Mouse (Mus musculus): ENCODE data around the gene Mrpl53.

Mrpl53 gene

DNA sequence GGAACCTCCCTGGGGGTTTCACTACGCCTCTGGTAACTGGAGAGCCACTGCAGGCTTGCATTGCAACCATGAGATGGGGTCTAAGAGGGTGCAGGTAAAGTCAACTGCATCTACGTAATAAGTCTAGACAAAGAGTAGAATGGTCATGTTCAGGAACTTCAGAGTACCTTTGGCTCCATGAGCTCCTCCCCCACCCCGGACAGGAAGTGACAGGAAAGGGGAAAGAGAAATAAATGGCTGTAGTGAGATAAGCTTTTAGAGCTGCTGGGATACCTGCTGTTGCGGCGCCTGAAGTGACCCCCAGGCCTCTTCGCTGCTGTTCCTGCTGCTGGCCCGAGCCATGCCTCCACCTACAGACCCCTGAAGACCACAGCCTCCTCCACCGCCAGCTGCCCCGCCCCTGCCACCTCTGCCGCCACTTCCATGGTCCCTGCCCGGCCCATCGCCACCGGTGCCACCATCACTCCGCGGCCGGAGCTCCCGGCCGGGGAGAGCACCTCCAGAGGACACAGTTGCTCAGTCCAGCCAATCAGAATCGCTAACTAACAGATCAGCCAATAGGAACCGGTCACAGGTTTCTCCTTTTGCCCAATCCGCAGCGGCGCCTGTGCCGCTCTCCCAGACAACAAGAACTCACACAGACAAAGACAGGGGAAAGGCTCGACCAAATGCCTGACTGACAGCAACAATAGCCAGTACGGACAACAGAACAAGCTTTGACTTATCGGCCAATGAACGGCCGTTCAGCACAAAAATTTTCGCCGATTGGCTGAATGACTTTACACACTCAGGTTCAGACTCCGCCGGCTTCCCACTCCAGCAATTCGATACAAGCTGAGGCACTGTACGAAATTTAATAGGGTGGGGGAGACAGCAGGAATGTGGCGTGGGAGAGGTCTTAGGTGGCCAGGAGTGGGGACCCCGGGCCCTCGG, 12.4 kb downstream of the Mrpl53 start, which contains the start of gene Wbp1:
TSS of gene Wbp1 (minus strand) at position 630 of the 933 bp plus-strand sequence.
- in situ Hi-C loops (cut with MboI, MseI), result no loop called here

DNA sequence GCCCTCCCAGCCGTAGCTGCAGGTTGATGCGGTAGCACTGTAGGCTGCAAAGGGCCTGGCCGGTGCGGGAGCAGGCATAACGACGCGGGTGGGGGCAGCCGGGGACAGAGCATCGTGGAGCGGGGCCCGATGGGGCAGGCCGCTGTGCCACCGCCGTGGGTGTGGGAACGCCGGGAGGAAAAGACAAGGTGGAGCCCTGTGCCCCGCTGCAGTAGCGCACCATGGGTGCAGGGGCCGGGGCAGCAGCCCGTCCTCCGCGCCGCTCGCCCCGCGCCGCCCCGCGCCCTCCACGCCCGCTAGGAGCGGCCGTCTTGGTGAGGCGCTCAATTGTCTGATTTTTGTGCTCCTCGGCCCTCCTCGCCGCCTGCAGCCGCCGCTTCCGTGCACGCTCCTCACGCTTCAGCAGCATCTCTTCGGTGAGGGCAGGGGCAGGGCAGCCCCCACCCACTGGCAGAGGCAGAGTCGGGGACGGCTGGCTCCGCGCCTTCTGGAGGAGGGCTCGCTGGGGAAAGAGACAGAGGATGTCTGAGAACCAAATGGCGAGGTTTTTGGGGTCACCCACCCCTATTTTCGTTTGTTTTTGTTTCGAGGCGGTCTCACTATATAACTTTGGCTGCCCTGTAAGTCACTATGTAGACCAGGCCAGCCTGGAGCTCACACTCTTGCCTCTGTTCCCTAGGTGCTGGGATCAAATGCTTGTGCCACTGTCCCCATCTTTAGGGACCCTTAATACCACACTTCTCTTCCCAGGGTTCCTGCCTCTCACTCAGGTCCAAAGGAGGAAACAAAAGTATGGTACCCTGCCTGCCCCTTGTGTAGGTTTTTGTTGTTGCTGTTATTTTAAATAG, 13.2 kb downstream of the Mrpl53 start:
- in situ Hi-C loops (cut with MboI, MseI), result no loop called here

DNA sequence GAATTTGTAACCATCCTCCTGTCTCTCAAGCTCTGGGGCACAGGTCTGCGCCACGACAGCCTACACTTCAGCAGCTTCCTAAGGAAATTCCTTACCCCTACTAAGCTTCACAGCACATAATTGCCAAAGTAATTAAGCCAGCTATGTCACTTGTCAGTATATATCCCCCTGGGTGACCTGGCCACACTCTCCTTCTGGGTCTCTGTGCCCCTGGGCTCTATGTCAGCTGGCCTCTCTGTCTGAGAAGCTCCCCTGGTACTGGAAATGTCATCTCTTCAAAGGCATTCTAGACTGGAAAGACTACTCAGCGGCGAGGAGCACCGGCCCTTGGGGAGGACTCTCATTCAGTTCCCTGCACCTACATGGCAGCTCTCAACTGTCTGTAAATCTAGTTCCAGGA, 14.1 kb downstream of the Mrpl53 start:
- in situ Hi-C loops (cut with MboI, MseI), result no loop called here

DNA sequence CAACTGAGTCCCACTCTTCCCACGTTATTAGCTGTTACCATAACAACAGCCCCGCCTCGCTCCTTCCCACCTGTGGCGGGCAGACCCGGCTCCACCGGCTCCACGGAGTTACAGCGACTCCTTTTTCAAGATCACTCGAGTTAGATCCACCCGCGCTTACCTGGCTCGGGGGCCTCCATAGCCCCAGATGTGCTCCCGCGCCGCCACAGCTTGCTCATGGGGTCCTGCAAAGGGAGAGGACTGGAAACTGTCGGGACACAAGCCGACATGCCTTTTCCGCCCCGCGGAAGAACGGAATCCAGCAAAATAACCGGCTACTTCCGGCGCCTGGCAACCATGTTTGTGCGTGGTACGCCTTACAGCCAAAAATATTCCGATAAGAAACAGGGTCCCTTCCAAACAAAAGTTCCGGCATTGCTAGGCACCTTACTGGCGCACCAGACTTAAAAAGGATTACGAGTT, 16.0 kb downstream of the Mrpl53 start:
- in situ Hi-C loops (cut with MboI, MseI), result no loop called here

DNA sequence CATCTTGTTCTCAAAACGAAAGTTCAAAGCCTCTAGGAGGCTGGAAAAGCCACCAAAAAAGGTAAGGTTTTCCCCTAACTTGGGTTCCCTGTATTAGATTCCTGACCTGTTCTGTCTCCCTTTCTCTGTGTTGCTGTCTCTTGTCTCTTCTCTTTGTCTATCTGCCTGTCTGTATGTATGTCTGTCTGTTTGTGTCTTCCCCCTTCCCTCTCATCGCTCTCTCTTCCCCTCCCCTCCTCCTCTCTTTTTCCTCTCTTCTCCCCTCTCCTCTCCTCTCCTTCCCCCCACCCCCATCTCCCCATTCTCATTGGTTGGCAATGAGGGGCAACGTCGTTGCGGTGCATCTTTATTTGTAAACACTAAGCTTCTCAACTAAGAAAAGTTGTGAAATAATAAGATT, 16.5 kb downstream of the Mrpl53 start, which contains the start of gene Ino80b:
TSS of gene Ino80b (minus strand) at position 101 of the 400 bp plus-strand sequence.
- in situ Hi-C loops (cut with MboI, MseI), result no loop called here

DNA sequence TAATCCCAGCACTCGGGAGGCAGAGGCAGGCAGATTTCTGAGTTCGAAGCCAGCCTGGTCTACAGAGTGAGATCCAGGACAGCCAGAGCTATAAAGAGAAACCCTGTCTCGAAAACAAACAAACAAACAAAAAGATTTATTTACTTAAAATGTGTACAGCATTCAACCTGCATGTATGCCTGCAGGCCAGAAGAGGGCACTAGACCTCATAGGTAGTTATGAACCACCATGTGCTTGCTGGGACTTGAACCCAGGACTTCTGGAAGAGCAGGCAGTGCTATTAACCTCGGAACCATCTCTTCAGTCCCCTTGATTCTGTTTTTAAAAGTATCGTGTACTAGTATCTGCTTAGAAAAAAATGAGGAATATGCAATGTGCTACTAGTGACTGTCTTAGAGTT, 18.6 kb downstream of the Mrpl53 start:
- in situ Hi-C loops (cut with MboI, MseI), result no loop called here

DNA sequence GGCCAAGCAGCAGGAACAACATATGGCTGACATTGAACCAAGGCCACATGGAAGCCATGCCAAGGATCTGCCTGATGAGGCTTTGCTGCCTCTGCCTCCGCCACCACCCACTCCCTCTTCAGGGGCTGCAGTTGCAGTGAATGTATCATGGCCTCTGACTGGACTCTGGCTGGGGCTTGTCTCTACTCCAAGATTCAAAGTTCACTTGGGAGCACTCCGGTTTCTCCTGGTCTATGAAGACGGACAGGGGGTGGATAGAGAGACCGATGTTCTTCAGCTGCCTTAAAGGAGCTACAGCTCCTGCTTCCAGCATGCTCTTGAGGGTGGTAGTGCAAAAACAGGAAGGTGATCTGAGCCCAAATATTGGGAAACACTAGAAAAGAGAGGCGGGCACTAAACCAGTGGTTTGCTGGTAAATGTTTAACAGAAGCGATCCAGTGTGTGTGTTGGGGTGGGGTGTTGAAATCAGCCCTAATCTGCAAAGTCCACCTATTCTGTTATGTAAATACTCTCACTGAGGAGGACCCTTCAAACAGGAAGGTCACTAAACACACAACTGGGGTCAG, 22.7 kb downstream of the Mrpl53 start:
- in situ Hi-C loops (cut with MboI, MseI), result no loop called here

DNA sequence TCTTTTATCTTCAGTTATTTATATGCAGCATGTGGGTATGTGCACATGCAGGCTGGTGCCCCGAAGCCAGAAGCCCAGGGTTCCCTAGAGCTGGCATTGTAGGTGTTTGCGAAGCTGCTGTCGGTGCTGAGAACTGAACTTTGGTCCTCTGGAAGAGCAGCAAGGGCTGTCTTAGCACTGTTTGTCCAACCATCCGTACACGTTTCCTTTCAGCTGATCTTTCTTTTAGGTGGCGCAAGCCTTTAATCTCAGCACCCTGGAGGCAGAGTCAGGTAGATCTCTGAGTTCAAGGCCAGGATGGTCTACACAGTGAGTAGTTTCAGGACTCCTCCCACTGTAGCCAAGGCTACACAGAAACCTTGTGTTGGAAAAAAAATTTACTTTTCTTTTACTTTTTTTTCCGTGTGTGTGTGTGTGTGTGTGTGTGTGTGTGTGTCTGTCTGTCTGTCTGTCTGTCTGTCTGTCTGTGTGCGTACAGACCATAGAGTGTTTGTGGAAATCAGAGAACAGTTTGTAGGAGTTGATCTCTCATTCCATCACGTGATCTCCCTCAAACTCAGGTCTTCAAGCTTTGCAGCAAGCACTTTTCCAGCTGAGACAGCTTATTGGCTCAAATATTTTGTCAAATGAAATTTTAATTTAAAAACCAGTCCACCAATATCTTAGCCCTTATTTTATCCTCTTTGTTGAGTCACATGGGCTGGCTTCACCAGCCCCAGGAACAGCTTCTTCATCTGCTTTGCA, 23.5 kb downstream of the Mrpl53 start:
- in situ Hi-C loops (cut with MboI, MseI), result no loop called here

DNA sequence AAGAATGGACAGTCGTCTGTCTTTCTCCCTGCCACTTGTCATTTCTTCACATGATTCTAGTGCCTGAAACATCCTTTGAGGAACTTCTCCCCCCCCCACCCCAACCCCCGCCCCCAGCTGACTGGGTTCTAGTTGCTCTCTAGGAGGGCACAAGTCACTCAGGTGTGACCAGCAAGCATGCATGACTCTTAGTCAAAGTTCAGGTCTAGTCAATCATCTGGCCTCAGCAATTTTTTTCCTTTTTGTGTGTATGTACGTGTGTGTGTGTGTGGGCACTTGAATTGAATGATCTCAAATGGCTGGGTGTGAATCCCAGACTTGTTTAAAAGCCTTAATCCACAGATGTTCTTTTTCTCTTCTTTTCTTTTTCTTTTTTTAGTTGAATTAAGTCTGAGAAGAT, 25.4 kb downstream of the Mrpl53 start:
- in situ Hi-C loops (cut with MboI, MseI), result no loop called here

DNA sequence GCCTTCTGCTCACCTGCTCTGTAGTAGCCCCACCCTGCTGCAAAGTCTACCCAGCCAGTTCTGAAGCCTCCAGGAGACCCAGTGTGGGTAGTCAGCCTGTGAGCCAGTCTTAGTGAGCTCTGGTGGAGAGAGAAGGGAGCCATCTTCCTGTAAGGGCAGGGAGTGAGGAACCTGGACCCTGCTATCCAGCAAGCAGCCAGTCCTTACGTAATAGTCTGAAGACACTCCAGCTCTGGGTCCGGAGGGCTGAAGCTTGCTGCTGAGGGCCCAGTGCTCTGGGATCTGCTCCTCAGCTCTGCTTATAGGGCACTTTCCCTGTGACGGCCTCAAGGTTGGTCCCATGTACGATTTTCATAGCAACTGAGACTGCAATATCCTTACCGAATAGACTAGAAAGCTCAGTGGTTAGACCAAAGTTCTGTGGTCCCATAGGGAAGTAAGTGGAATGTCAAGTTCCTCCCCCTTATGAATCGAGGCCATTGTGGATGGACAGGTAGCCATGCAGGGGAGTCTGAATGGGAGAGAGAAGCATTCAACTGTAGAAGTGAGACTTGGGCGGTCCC, 26.2 kb downstream of the Mrpl53 start, which contains the start of gene Rtkn:
TSS of gene Rtkn (plus strand) at position 513 of the 563 bp plus-strand sequence.
- in situ Hi-C loops (cut with MboI, MseI), result no loop called here

DNA sequence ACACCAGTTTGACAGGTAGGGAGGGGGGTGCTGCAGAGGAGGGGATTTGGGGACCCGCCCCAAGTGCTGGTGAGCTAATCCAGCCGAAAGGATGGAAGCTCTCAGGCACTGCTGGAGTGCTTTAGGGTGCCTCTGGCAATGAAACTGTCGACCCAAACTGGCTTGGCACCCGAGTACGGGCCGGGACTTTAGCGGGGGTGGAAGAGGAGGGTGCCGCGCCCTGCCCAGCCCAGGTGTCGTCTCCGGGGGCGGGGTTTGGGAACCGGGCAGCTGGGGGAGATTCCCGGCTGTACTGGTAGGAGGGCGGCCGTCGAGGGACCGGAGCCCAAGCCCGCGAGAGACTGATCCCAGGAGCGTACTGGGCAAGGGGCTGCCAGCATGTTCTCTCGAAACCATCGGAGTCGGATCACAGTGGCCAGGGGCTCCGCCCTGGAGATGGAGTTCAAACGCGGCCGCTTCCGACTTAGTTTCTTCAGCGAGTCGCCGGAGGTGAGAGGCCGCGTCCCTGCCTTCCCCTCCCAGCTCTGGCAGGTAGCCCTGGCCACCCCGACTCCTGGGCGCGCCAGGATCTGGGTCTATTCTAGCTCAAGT, 26.8 kb downstream of the Mrpl53 start:
- in situ Hi-C loops (cut with MboI, MseI), result no loop called here

DNA sequence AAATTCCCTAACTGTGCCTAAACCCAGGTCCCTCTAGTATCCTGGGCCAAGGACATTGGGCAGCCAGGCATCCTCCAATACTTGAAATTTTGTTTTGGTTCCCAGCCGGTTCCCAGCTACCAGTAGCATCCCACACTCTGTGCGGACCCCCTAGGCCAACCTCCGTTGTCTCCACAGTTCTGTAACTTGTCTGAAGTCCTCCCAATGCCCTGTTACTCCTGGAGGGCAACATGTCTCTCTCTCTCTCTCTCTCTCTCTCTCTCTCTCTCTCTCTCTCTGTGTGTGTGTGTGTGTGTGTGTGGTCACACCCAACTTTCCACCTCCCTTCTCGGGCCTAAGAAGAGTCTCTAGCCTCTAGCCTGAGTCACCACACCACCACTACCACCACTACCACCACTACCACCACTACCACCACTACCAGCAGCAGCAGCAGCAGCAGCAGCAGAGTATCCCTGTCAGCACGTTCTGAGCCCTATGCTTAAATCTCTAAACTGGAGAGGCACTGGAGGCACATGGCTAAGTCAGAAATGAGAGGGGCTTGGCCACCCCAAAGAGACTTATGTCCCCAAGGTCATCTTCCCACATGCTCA, 27.5 kb downstream of the Mrpl53 start:
- in situ Hi-C loops (cut with MboI, MseI), result no loop called here

DNA sequence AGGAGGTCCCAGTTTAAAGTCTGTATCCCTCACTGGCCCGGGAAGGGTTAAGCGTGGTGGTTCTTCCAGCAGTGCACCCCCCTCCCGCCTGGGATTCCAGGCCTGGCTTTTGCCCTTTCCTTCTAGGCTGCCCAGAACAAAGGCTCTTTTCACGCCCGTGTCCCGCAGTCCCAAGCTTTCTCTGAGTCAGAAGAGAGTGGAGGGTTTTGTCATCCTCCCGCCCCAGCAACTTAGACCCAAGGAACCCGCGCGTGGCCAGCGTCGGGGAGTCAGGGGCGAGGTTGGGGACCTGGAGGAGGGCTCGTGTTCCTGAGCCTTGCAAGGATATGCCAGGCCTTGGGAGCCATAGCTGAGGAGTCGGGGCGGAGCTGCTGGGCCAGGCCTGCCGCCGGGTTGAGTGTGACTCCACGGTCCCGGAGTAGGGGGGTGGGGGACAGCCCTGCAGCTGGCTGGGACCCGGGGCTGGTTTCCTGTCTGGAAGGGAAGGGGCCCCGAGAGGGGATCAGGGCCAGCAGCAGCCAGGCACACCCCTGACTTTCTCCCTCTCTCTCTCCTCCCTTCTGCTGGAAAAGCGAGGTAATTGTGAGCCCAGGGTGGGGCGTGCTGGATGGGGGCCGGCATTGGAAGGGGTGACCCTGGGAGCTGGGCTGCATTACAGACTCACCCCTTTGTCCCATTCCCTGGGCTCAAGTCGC, 28.2 kb downstream of the Mrpl53 start:
- in situ Hi-C loops (cut with MboI, MseI), result no loop called here

DNA sequence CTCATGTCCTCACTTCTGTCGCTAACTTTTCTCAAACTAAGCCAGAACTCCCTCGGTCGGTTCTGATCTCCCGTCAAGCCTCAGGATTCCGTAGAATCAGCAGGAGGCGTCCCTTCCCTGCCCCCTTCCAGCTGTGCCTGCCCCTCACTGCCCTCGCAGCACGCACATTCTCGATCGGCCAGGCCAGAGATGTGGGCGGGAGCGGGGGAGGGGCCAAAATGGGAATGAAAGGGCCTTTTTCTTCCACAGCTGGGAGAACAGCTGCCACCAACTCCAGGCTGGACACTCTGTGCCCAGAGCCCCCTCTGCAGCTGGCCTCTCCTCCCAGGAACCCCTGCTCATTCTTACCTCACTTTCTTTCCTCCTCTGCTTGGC, 28.7 kb downstream of the Mrpl53 start:
- in situ Hi-C loops (cut with MboI, MseI), result no loop called here

DNA sequence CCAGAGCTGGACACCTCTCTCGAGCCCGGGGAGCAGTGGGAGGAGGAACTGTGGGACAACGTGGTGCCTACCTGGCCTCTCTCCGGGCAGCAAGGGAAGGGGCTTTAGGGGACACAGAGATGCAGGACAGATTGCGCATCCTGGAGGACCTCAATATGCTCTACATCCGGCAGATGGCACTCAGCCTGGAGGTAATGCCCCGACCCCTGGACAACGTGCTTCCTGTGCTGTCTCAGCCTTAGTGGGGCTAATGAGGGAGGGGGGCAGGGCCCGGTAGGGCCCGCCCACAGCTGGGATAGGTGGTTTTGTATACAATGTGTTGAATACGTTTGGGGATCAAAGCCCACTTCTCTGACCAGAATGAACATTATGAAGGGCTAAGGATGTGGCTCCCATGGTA, 29.2 kb downstream of the Mrpl53 start:
- in situ Hi-C loops (cut with MboI, MseI), result no loop called here

DNA sequence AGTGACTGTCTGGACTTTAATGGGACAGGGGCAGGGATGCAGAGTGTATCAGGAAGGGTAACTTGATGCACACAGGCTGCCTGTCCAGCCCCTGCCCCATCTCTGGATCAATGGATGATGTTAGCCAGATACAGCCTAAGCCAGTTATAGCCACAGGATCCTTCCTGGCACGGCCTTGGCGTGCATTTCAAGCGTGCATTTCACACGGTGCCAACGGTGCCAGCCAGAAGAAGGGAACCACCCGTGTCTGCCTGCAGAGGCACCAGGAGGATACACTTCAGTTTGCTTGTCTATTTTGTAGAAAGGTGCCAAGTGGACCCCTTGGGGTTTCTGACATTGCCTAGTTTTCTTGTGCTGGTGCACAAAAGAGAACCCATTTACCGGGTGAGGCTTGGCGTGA, 31.2 kb downstream of the Mrpl53 start:
- in situ Hi-C loops (cut with MboI, MseI), result no loop called here

DNA sequence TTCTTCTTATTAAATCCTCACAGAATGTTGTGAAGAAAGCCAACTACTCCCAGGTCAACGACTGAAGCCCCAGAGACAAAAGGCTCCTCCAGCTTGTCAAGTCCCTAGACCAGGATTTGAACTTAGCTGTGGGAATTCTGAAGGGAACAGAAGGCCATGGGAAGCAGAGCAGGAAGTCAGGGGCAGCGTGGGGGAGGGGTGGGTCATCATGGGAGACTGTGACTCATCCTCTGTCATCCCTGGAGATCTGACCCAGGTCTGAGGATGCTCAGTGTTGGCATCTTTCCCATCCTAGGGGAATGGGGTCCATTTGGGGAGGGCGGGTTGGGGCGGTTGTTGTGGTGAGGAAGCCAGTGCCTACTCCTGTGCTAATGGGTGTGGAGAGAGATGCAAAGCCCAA, 32.8 kb downstream of the Mrpl53 start:
- in situ Hi-C loops (cut with MboI, MseI), result no loop called here

DNA sequence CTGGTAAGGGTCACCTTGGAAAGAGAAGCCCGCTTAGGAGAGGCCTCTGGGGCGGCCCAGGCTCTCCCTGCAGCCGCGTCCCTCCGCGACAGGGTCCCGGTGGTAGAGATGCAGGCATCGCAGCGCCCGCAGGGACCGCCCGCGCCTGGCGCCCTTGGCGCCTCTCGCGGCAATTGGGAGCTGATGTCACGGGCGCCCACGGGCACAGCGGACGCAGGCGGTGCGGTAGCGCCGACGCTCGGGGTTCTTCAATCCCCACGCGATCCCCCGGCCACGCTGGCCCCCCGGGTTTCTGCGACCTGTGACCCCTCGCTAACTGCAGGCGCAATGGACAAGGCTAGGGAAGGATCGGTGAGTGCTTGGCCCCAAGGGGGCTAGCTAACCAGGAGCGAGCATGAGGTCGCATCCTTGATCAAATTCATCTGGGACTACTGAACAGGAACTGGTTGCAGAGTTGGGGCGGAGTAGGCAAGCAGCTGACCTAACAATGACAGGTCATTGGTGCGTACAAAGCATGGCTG, 33.4 kb downstream of the Mrpl53 start:
- in situ Hi-C loops (cut with MboI, MseI), result no loop called here

DNA sequence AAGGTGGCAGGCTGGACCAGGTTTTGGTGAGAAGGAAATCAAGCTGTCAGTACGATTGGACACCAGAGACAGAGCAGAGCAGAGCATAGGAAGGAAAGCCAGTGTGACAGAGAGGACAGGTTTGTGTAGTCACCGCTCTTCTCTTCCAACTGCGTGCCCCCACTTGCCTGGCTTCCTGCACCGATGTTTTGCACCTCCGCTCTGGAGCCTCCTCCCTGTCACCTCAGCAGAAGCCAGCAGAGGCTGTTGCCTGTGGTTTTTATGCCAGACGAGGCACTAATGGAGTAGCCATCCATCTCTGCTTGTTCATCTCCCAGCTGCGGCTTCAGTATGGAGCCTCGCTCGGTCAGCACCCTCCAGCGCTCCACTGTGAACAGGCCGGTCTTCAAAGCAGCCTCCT, 34.0 kb downstream of the Mrpl53 start:
- in situ Hi-C loops (cut with MboI, MseI), result no loop called here
